Mouse (Mus musculus): ENCODE results near the gene Pigf.

GRCm38 (mm10) chr17:87036141-87037073 lies 11.2 kb upstream of the Pigf start:
- TF ChIP-seq CTCF (conservative IDR thresholded peaks at IDR 0.05; ENCODE audit: insufficient read depth, insufficient read length, low read depth, low read length) = peak; percentile 77
- TF ChIP-seq POLR2A (IDR thresholded peaks at IDR 0.05; ENCODE audit: low read depth, low read length) = no peak
